Mouse (Mus musculus): ENCODE measurements around the gene Zfp658. TPM values are rescaled to one million over a fixed set of nuclear protein-coding genes. Genes with fewer than 3 reads are reported as not detected.

Zfp658 gene
- 1 to 10 TPM in 1 of 2 experiments, under 1 TPM in 1; 0.11 to 2.6 TPM for polyA plus RNA-seq (2012; fragmentation: generic; extraction: Trizol)

GRCm38 (mm10) chr7:43562006-43562633 lies at the start of gene Zfp658:
Gene Zfp658 (plus strand): TSS chr7:43562256.

GRCm38 (mm10) chr7:43544225-43544977 lies 17.7 kb upstream of the Zfp658 start, which contains the start of gene Cd33:
Gene Cd33 (minus strand): TSS chr7:43544428.

GRCm38 (mm10) chr7:43579440-43580171 lies 17.6 kb downstream of the Zfp658 start, which contains the start of gene Zfp719:
Gene Zfp719 (plus strand): TSS chr7:43579610.

GRCm38 (mm10) chr7:43606896-43607742 lies 45.1 kb downstream of the Zfp658 start, which contains the start of gene Zfp819:
Gene Zfp819 (plus strand): TSS chr7:43607169.

Other genes starting within 250 kb of the Zfp658 start
- gene Zfp715, start 249.0 kb upstream of the Zfp658 start, polyA plus RNA-seq (2012; fragmentation: generic; extraction: Trizol): 1 to 10 TPM in 1 of 2 experiments, under 1 TPM in 1; 0.14 to 1.3 TPM
- not detected for gene Siglecf, start 210.9 kb upstream of the Zfp658 start, polyA plus RNA-seq (2012; fragmentation: generic; extraction: Trizol)
- under 1 TPM in 1 of 2 experiments, not detected in 1; 0.62 TPM for gene Siglecg, start 154.1 kb upstream of the Zfp658 start, polyA plus RNA-seq (2012; fragmentation: generic; extraction: Trizol)
- not detected for gene Lim2, start 134.6 kb upstream of the Zfp658 start, polyA plus RNA-seq (2012; fragmentation: generic; extraction: Trizol)
- under 1 TPM in 1 of 2 experiments, not detected in 1; 0.09 TPM for gene Nkg7, start 125.2 kb upstream of the Zfp658 start, polyA plus RNA-seq (2012; fragmentation: generic; extraction: Trizol)
- not detected for gene Cldnd2, start 121.5 kb upstream of the Zfp658 start, polyA plus RNA-seq (2012; fragmentation: generic; extraction: Trizol)
- gene Etfb, start 118.2 kb upstream of the Zfp658 start, polyA plus RNA-seq (2012; fragmentation: generic; extraction: Trizol): 100 to 1,000 TPM; 318 to 407 TPM
- under 1 TPM; 0.07 to 0.63 TPM for gene Gm45233, start 118.1 kb upstream of the Zfp658 start, polyA plus RNA-seq (2012; fragmentation: generic; extraction: Trizol)
- gene Vsig10l, start 99.1 kb upstream of the Zfp658 start, polyA plus RNA-seq (2012; fragmentation: generic; extraction: Trizol): 1 to 10 TPM in 1 of 2 experiments, under 1 TPM in 1; 0.11 to 2.1 TPM
- 10 to 100 TPM in 1 of 2 experiments, 1 to 10 TPM in 1; 5.7 to 26.5 TPM for gene Iglon5, start 72.2 kb upstream of the Zfp658 start, polyA plus RNA-seq (2012; fragmentation: generic; extraction: Trizol)
- not detected for gene 4931406B18Rik, start 56.3 kb upstream of the Zfp658 start, polyA plus RNA-seq (2012; fragmentation: generic; extraction: Trizol)
- under 1 TPM in 1 of 2 experiments, not detected in 1; 0.04 TPM for gene Cd33, start 17.8 kb upstream of the Zfp658 start, polyA plus RNA-seq (2012; fragmentation: generic; extraction: Trizol)
- 1 to 10 TPM in 1 of 2 experiments, under 1 TPM in 1; 0.09 to 1.8 TPM for gene Zfp719, start 17.4 kb downstream of the Zfp658 start, polyA plus RNA-seq (2012; fragmentation: generic; extraction: Trizol)
- gene Zfp819, start 44.9 kb downstream of the Zfp658 start, polyA plus RNA-seq (2012; fragmentation: generic; extraction: Trizol): not detected
- gene Ceacam18, start 72.5 kb downstream of the Zfp658 start, polyA plus RNA-seq (2012; fragmentation: generic; extraction: Trizol): not detected
- not detected for gene Siglece, start 97.9 kb downstream of the Zfp658 start, polyA plus RNA-seq (2012; fragmentation: generic; extraction: Trizol)
- 10 to 100 TPM in 1 of 2 experiments, 1 to 10 TPM in 1; 6.7 to 11.8 TPM for gene Ctu1, start 109.8 kb downstream of the Zfp658 start, polyA plus RNA-seq (2012; fragmentation: generic; extraction: Trizol)
- gene Klk14, start 128.2 kb downstream of the Zfp658 start, polyA plus RNA-seq (2012; fragmentation: generic; extraction: Trizol): under 1 TPM; 0.05 to 0.08 TPM
- gene Klk13, start 150.3 kb downstream of the Zfp658 start, polyA plus RNA-seq (2012; fragmentation: generic; extraction: Trizol): not detected
- gene Klk12, start 206.6 kb downstream of the Zfp658 start, polyA plus RNA-seq (2012; fragmentation: generic; extraction: Trizol): not detected
- not detected for gene Klk11, start 212.3 kb downstream of the Zfp658 start, polyA plus RNA-seq (2012; fragmentation: generic; extraction: Trizol)
- 1 to 10 TPM in 1 of 2 experiments, under 1 TPM in 1; 0.12 to 2.5 TPM for gene Klk10, start 218.8 kb downstream of the Zfp658 start, polyA plus RNA-seq (2012; fragmentation: generic; extraction: Trizol)
- under 1 TPM in 1 of 2 experiments, not detected in 1; 0.08 TPM for gene Klk9, start 229.6 kb downstream of the Zfp658 start, polyA plus RNA-seq (2012; fragmentation: generic; extraction: Trizol)
- under 1 TPM; 0.11 to 0.25 TPM for gene Klk8, start 235.3 kb downstream of the Zfp658 start, polyA plus RNA-seq (2012; fragmentation: generic; extraction: Trizol)
- gene Klk7, start 249.0 kb downstream of the Zfp658 start, polyA plus RNA-seq (2012; fragmentation: generic; extraction: Trizol): not detected

Data from C3H10T1/2 (cell line).